Mouse (Mus musculus): Measurements from ENCODE around the gene Il11. TPM values are rescaled to one million over a fixed set of nuclear protein-coding genes. Genes with fewer than 3 reads are reported as not detected.

Il11 gene
- not detected for total RNA-seq (2023)

GRCm38 (mm10) chr7:4782759-4783158 is at the start of gene Il11, which contains the start of gene Tmem190:
Gene Il11, minus strand, starts transcription at chr7:4782859.
Gene Tmem190, plus strand, starts transcription at chr7:4782937.

GRCm38 (mm10) chr7:4812303-4813104 is 29.8 kb upstream of the Il11 start, which contains the start of gene Ube2s:
Gene Ube2s, minus strand, starts transcription at chr7:4812590.

GRCm38 (mm10) chr7:4792278-4793212 is 9.9 kb upstream of the Il11 start, which contains the start of gene Rpl28:
Gene Rpl28, plus strand, starts transcription at chr7:4792874.

DNA sequence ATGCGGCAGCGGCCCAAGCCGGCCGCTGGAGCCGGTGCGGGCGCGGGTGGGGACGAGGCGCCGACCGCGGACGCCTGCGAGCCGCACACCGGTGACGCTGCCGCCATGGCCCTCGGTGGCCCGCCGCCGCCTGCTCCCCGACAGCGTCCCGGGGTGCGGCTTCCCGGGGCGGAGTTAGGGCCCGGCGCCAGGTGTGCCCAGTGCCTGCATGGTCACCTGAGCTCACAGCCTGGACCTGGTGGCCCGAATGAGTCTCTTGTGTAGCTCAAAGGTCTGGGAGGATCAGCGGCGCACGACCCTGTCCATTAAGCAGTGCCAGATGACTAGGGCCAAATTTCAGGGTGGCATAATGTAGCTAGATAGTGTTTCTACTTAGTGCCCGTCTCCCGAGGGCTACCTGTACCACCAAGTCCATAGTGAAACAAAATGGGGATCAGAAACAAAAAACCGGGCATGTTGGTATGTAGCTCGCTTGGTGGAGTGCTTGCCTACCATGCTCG is 6.8 kb upstream of the Il11 start, which contains the start of gene Tmem238:
Tmem238 (minus strand) TSS at position 221 of the 500 bp plus-strand sequence.

GRCm38 (mm10) chr7:4771202-4771601 is 11.5 kb downstream of the Il11 start, which contains the start of gene Fam71e2:
Gene Fam71e2, minus strand, starts transcription at chr7:4771302.

DNA sequence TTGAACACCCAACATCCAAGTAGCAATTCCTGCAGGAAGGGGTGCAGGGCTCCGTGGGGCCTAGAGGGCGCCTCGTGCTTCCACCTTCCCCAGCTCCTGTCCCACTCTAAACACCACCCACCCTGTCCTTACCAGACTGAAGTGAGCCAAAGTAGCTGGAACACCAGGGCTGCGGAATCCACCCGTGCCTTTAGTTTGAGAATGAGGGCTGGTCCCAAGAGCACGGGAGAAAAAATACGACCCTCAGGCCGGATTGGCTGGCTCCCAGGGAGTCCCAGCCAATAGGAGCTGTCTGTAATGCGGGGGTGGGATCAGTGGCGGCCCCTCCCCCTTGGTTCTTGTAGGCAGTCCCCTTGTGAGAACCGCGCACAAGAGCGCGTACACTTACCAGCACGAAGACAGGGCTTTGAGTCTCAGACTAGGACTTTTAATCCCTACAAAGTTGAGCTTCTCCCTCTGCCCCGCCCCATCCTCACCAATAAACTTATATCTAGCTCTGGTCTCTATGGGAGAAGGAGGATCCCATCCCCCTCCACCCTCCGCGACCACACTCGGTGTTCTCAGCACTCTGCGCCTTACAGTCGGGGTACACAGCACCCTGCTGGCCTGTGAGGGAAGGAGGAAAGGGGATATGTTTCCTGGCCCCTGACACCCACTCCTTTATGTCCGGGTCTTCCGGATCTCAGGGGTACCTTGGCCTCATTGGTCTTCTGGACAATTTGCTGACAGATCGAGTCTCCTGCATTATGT is 29.7 kb downstream of the Il11 start, which contains the start of gene Cox6b2:
Cox6b2 (minus strand) TSS at position 274 of the 750 bp plus-strand sequence.

GRCm38 (mm10) chr7:4739544-4740275 is 42.9 kb downstream of the Il11 start, which contains the start of gene Kmt5c:
Gene Kmt5c, plus strand, starts transcription at chr7:4740115.

DNA sequence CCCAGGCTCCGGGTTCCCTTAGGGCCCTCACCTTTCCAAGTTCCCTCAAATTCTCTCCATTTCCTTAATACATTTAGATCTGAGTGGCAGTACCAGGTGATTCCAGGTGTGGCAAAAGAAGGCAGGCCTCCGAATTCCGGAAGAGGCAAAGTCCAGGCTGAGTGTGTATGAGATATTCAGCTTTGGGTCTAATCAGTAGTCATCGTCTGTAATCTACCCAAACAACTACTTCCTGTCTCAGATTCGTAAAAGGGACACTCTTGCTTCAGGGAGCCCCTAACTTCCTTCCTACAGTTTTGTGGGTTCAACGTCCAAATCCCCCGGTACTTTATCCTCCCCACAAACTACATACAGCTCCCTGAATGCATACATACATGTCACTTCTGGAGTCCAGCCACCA is 57.5 kb downstream of the Il11 start, which contains the start of gene Tmem150b:
Tmem150b (minus strand) TSS at position 81 of the 400 bp plus-strand sequence.

Other genes with a start within 250 kb of the Il11 start
- not detected for gene Syt5, start 235.3 kb downstream of the Il11 start, total RNA-seq (2023)
- gene Ptprh, start 178.8 kb downstream of the Il11 start, total RNA-seq (2023) = not detected
- 10 to 100 TPM; 17.4 to 23.2 TPM for gene Tmem86b, start 151.4 kb downstream of the Il11 start, total RNA-seq (2023)
- gene Ppp6r1, start 123.8 kb downstream of the Il11 start, total RNA-seq (2023) = 100 to 1,000 TPM; 146 to 160 TPM
- gene Hspbp1, start 97.8 kb downstream of the Il11 start, total RNA-seq (2023) = 10 to 100 TPM; 15.2 to 16.2 TPM
- gene Brsk1, start 92.3 kb downstream of the Il11 start, total RNA-seq (2023) = not detected
- gene Tmem150b, start 57.6 kb downstream of the Il11 start, total RNA-seq (2023) = 10 to 100 TPM; 18.1 to 22.3 TPM
- 10 to 100 TPM; 96.3 to 97.7 TPM for gene Kmt5c, start 42.7 kb downstream of the Il11 start, total RNA-seq (2023)
- 10 to 100 TPM; 25.0 to 29.5 TPM for gene Cox6b2, start 29.8 kb downstream of the Il11 start, total RNA-seq (2023)
- gene Fam71e2, start 11.6 kb downstream of the Il11 start, total RNA-seq (2023) = not detected
- not detected for gene Tmem190, start 78 bp upstream of the Il11 start, total RNA-seq (2023)
- 1 to 10 TPM; 1.1 to 3.2 TPM for gene Tmem238, start 6.8 kb upstream of the Il11 start, total RNA-seq (2023)
- 100 to 1,000 TPM; 921 to 945 TPM for gene Rpl28, start 10.0 kb upstream of the Il11 start, total RNA-seq (2023)
- 100 to 1,000 TPM; 187 to 214 TPM for gene Ube2s, start 29.7 kb upstream of the Il11 start, total RNA-seq (2023)
- gene Shisa7, start 61.8 kb upstream of the Il11 start, total RNA-seq (2023) = not detected
- gene Isoc2b, start 87.4 kb upstream of the Il11 start, total RNA-seq (2023) = 1 to 10 TPM; 2.8 to 6.7 TPM
- gene Isoc2a, start 94.3 kb upstream of the Il11 start, total RNA-seq (2023) = 10 to 100 TPM in 1 of 2 experiments, 1 to 10 TPM in 1; 8.7 to 10.1 TPM
- gene Gm36210, start 123.7 kb upstream of the Il11 start, total RNA-seq (2023) = not detected
- 10 to 100 TPM; 13.2 to 15.5 TPM for gene Zfp628, start 132.4 kb upstream of the Il11 start, total RNA-seq (2023)
- 1 to 10 TPM; 2.1 to 3.2 TPM for gene Nat14, start 139.2 kb upstream of the Il11 start, total RNA-seq (2023)
- not detected for gene Ssc5d, start 142.9 kb upstream of the Il11 start, total RNA-seq (2023)
- not detected for gene Sbk2, start 181.5 kb upstream of the Il11 start, total RNA-seq (2023)
- not detected for gene Sbk3, start 188.3 kb upstream of the Il11 start, total RNA-seq (2023)
- gene Zfp579, start 213.3 kb upstream of the Il11 start, total RNA-seq (2023) = 1 to 10 TPM; 2.8 to 3.5 TPM
- 10 to 100 TPM; 13.0 to 20.8 TPM for gene Zfp524, start 231.6 kb upstream of the Il11 start, total RNA-seq (2023)
- 10 to 100 TPM; 33.3 to 36.3 TPM for gene Fiz1, start 231.8 kb upstream of the Il11 start, total RNA-seq (2023)
- not detected for gene Gm44973, start 232.6 kb upstream of the Il11 start, total RNA-seq (2023)
- 10 to 100 TPM; 31.9 to 37.3 TPM for gene Zfp865, start 237.5 kb upstream of the Il11 start, total RNA-seq (2023)
- gene Ccdc106, start 237.7 kb upstream of the Il11 start, total RNA-seq (2023) = under 1 TPM in 1 of 2 experiments, not detected in 1; 0.56 TPM